Mouse (Mus musculus): ENCODE results near the gene Tnnc1.

DNA sequence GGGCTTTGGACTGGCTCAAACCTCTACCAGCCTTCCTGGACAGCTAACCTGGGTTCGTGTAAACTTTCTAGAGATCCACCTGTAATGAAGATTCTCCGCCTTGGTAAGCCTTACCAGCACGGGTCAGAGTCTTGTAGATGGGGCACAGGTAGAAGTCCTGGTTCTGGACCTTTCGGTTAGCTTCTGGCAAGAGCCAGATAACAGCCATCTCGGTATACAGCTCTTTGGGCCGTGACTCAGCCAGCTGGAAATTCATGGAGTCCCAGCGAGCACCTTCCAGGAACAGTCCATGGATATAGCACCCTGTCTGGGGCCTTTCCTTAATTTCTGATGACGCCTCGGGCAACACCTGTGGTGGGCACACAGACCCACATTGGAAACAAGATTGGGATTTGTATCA lies 52.8 kb downstream of the Tnnc1 start:
- TF ChIP-seq POLR2A (IDR thresholded peaks at IDR 0.05; ENCODE audit: borderline replicate concordance, low read depth, low read length) (no peak), CTCF (IDR thresholded peaks at IDR 0.05; ENCODE audit: low read depth, low read length) (no peak)

Measured in bone marrow macrophage, adult 2 months (primary cell).